Mouse (Mus musculus) hindbrain, embryonic 14.5 days (tissue): ENCODE results near the gene Pcsk1. TPM values are rescaled to one million over a fixed set of nuclear protein-coding genes. Genes with fewer than 3 reads are reported as not detected.

Source experiments
- ATAC-seq: fragments of 200-750 bp; cut with Nextera tagmentation; 2 replicates; pipeline ENCODE4 v1.8.0; 2017; ENCODE audit warnings: moderate number of reproducible peaks, mild to moderate bottlenecking, moderate TSS enrichment, moderate library complexity; ENCODE audit not compliant: low FRiP score
- DNase-seq: peaks from one replicate; pipeline ENCODE4 v3.0.0-alpha.2; 2015; ENCODE audit warnings: low spot score
- H3K27ac ChIP-seq: fragments of 300-500 bp; sonication (generic); 2 replicates; pipeline ENCODE4 v1.5.1; 2014; ENCODE audit warnings: mild to moderate bottlenecking, moderate library complexity
- H3K27me3 ChIP-seq: fragments of 300-500 bp; sonication (generic); 2 replicates; pipeline ENCODE4 v1.6.1; 2014; ENCODE audit warnings: mild to moderate bottlenecking, low read length, mixed read lengths; ENCODE audit not compliant: control insufficient read depth, insufficient read depth
- H3K36me3 ChIP-seq: fragments of 300-500 bp; sonication (generic); replicated peaks from 2 replicates; pipeline ENCODE4 v1.6.1; 2014; ENCODE audit not compliant: control insufficient read depth, insufficient read depth
- H3K4me1 ChIP-seq: fragments of 300-500 bp; sonication (generic); replicated peaks from 2 replicates; pipeline ENCODE4 v1.6.1; 2014; ENCODE audit warnings: antibody characterized with exemption, low read length, mixed read lengths; ENCODE audit not compliant: control insufficient read depth, insufficient read depth
- H3K4me2 ChIP-seq: fragments of 300-500 bp; sonication (generic); replicated peaks from 2 replicates; pipeline ENCODE4 v1.6.1; 2014; ENCODE audit warnings: mild to moderate bottlenecking, moderate library complexity
- H3K4me3 ChIP-seq: fragments of 300-500 bp; sonication (generic); replicated peaks from 2 replicates; pipeline ENCODE4 v1.5.1; 2014; ENCODE audit warnings: mild to moderate bottlenecking, low read length
- H3K9ac ChIP-seq: fragments of 300-500 bp; sonication (generic); 2 replicates; pipeline ENCODE4 v1.6.1; 2014
- H3K9me3 ChIP-seq: fragments of 300-500 bp; sonication (generic); 2 replicates; pipeline ENCODE4 v1.6.1; 2016; ENCODE audit warnings: low read length; ENCODE audit not compliant: control insufficient read depth
- WGBS: fragments of 180-500 bp; shearing (Covaris S2); extraction: QIAGEN DNeasy Blood & Tissue Kit; methylation state at CpG from one replicate; pipeline ENCODE4 v1.1.7; 2014; 5-methylcytosine and 5-hydroxymethylcytosine counted together
- polyA plus RNA-seq: library from polyadenylated mRNA; unstranded; fragments of >200 nt; fragmentation: Nextera tagmentation; extraction: Ambion mirVana; gene quantifications from 2 replicates; pipeline ENCODE4 v1.2.1, GENCODE M21; 2014

Pcsk1 gene
- polyA plus RNA-seq, 1 experiment from 2014 or later, result 3.0 TPM

DNA sequence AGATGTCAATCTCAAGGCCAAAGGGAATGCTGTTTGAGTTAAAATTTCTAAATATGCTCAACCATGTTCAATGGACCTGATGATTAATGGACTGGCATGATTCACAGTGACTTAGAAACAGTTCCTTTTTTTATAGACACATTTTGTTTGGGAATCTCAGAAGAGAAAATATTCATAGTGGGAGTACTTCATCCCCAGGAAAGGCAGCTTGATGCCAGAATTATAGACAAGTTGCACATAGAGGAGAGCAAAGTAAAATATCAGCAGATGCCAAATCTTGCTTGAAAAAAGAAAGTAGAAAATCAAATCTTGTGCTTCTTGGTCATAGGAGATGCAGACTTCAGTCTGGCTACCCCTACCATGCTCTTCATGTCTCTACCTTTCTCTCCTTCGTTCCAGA is 25.2 kb downstream of the Pcsk1 start:
- Histone ChIP-seq H3K27me3 (no peaks in the 10 kb centered on the region), H3K4me3 (no peak overlapping the region), H3K9ac (no peak overlapping the region), H3K27ac (no peak overlapping the region), H3K9me3 (no peaks in the 10 kb centered on the region), H3K4me2 (no peak overlapping the region), H3K36me3 (no peaks in the 10 kb centered on the region), H3K4me1 (no peaks in the 10 kb centered on the region)
- ATAC-seq, result no peak
- no peak for DNase-seq
- 93% methylated on average over 1 of the region's 1 CpGs for WGBS

DNA sequence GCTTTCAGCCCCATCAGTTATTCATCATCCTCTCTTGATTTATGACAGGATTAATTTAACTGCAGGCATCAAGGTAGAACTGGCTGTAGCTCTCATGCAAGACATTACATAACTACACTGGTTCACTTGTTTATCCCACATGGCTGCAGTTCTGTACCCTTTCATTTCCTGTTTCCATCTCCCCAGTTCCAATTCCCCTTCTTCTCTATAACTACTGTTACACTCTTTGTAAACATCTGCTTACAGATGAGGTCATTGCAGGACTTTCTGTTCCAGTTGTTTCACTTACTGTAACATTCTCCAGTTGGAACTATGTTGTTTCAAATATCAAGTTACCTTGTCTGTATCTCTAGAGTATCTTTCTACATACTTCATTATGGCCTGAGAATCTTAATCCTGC is 46.2 kb downstream of the Pcsk1 start:
- no peaks in the 10 kb centered on the region for H3K9me3 ChIP-seq
- no peak for DNase-seq
- H3K36me3 ChIP-seq, result no peaks in the 10 kb centered on the region
- ATAC-seq, result no peak
- no peak overlapping the region for H3K9ac ChIP-seq
- H3K27me3 ChIP-seq, result no peaks in the 10 kb centered on the region
- no peak overlapping the region for H3K4me3 ChIP-seq
- no peak overlapping the region for H3K27ac ChIP-seq
- H3K4me1 ChIP-seq, result no peaks in the 10 kb centered on the region
- H3K4me2 ChIP-seq, result no peak overlapping the region

DNA sequence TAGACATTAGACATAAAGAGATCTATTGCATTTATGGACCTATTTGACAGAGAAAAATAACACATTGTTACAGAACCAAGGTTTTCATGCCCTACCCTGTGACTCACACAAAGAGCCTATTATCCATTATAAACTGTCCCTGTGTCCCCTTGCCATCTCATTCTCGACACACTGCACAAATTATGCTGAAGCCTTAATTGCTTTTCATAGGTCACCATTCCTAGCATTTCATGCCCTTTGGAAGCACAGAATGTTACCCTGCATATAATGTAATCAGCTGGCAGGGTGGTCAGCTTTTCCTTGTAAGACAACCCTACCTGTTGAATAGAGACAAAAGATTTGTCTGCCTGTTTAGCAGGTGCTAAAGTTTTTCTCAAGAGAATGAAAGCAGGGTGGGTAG is 71.0 kb downstream of the Pcsk1 start:
- 16% methylated on average over 1 of the region's 1 CpGs for WGBS

DNA sequence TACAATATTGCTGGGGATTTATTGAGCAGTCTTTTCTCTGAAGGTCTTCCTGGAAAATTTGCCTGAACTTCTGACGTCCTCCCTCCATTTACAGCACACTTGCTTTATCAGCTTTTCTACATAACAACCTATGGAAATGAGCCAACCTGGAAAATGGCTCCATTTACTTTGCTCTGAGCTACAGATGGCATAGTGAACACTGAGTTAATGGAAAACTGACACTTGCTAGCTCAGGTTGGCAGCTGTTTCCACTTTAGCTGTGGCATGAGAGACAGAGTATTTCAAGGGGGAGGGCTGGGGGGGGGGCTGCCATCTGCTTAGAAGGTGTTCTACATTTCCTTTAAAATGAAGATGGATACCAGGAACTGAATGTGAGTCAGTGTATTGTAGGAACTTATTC is 73.8 kb downstream of the Pcsk1 start:
- H3K27me3 ChIP-seq, result no peaks in the 10 kb centered on the region
- no peak overlapping the region for H3K9ac ChIP-seq
- no peaks in the 10 kb centered on the region for H3K9me3 ChIP-seq
- no peak overlapping the region for H3K27ac ChIP-seq
- no peak overlapping the region for H3K4me2 ChIP-seq
- H3K36me3 ChIP-seq, result no peaks in the 10 kb centered on the region
- ATAC-seq, result 0 out of 2 replicates have a peak, but pooled peaks have one; percentile 31
- no peaks in the 10 kb centered on the region for H3K4me1 ChIP-seq
- no peak overlapping the region for H3K4me3 ChIP-seq
- no peak for DNase-seq
- 38% methylated on average over 1 of the region's 1 CpGs for WGBS

More for the DNA sequence above, 71.0 kb downstream of the Pcsk1 start:
- Histone ChIP-seq H3K27ac (no peak overlapping the region), H3K9ac (no peak overlapping the region), H3K36me3 (no peaks in the 10 kb centered on the region), H3K4me3 (no peak overlapping the region), H3K27me3 (no peaks in the 10 kb centered on the region), H3K9me3 (no peaks in the 10 kb centered on the region), H3K4me2 (no peak overlapping the region), H3K4me1 (no peaks in the 10 kb centered on the region)
- ATAC-seq (no peak), DNase-seq (no peak)
